14 mouse cellular contexts compared by ENCODE assay signal in genomic region chr3:92253860-92254259, GRCm38 (mm10). TPM values are rescaled to one million over a fixed set of nuclear protein-coding genes. Genes with fewer than 3 reads are reported as not detected.
A peak's percentile ranks its signal among the peaks of the same experiment; 100 is the strongest.
DNase-seq lines count a peak whose midpoint lies in the region; ATAC-seq and TF ChIP-seq lines count a peak whose summit lies in the region.
"Not testable (repeated sequence)": the region's sequence is repeated elsewhere in the genome, so short reads cannot be mapped to it uniquely, and the experiment has no call there.
"Had no signal": no experiment of that assay in that cellular context is flagged by ENCODE, and none has a peak within 500 bp of the region (broad histone marks: within the 10 kb centered on the region; RNA-seq: fewer than 3 reads in every experiment).

No protein-coding gene starts in this region.

- 0 out of 2 replicates have a peak, but pooled peaks have one; percentile 41 for ATAC-seq in embryonic facial prominence, embryonic 11.5 days (replicated peaks; ENCODE audit: insufficient number of reproducible peaks, low FRiP score, low TSS enrichment, low read depth)
- 0 out of 2 replicates have a peak, but pooled peaks have one; percentile 25 for ATAC-seq in forebrain, embryonic 13.5 days
- peak; percentile 44; the same call in 1 of the 2 replicates for ATAC-seq in heart, postnatal 0 days (ENCODE audit: insufficient read depth, low read depth)
- peak; percentile 33; the same call in 1 of the 2 replicates for ATAC-seq in intestine, embryonic 14.5 days (replicated peaks; ENCODE audit: low FRiP score, low TSS enrichment, low read depth)
- peak; percentile 62; the same call in 1 of the 2 replicates for ATAC-seq in limb, embryonic 15.5 days (ENCODE audit: insufficient number of reproducible peaks, low FRiP score, low TSS enrichment, low read depth)
- peak; percentile 52 for ATAC-seq in megakaryocyte progenitor cell, adult 5-6 weeks (replicated peaks; ENCODE audit: poor library complexity)
- ATAC-seq in neural tube, embryonic 11.5 days (ENCODE audit: insufficient read depth, low FRiP score, low TSS enrichment) = peak; percentile 24; the same call in 1 of the 2 replicates

- not testable (repeated sequence) for H3K4me3 ChIP-seq in embryonic facial prominence, embryonic 11.5 days (ENCODE audit: low read depth, low read length); forebrain, embryonic 13.5 days; heart, postnatal 0 days (ENCODE audit: low read depth, low read length); intestine, embryonic 14.5 days (ENCODE audit: low read depth, low read length); limb, embryonic 15.5 days; neural tube, embryonic 11.5 days (ENCODE audit: low read depth, low read length)

- H3K4me1 ChIP-seq in embryonic facial prominence, embryonic 11.5 days (ENCODE audit: control insufficient read depth, insufficient read depth, low read length); forebrain, embryonic 13.5 days; heart, postnatal 0 days (ENCODE audit: control insufficient read depth, insufficient read depth); intestine, embryonic 14.5 days (replicated peaks; ENCODE audit: control insufficient read depth, insufficient read depth, low read length); limb, embryonic 15.5 days; neural tube, embryonic 11.5 days (ENCODE audit: control insufficient read depth, insufficient read depth, low read length): not testable (repeated sequence)

- H3K9me3 ChIP-seq in embryonic facial prominence, embryonic 11.5 days (replicated peaks; ENCODE audit: control insufficient read depth, low read length); forebrain, embryonic 13.5 days (replicated peaks); heart, postnatal 0 days (replicated peaks; ENCODE audit: control insufficient read depth, low read length); intestine, embryonic 14.5 days (ENCODE audit: control insufficient read depth, low read length); limb, embryonic 15.5 days; neural tube, embryonic 11.5 days (ENCODE audit: control insufficient read depth, low read length): not testable (repeated sequence)

- not testable (repeated sequence) for H3K36me3 ChIP-seq in embryonic facial prominence, embryonic 11.5 days (replicated peaks; ENCODE audit: control insufficient read depth, insufficient read depth, low read depth, low read length); forebrain, embryonic 13.5 days (ENCODE audit: poor library complexity, severe bottlenecking); heart, postnatal 0 days (replicated peaks; ENCODE audit: control insufficient read depth, insufficient read depth, low read length); intestine, embryonic 14.5 days (ENCODE audit: control insufficient read depth, insufficient read depth, low read length); limb, embryonic 15.5 days; neural tube, embryonic 11.5 days (ENCODE audit: control insufficient read depth, insufficient read depth, low read length)

- H3K4me2 ChIP-seq in embryonic facial prominence, embryonic 11.5 days (ENCODE audit: low read depth, low read length); forebrain, embryonic 13.5 days; heart, postnatal 0 days (ENCODE audit: low read depth, low read length); intestine, embryonic 14.5 days (ENCODE audit: low read length); limb, embryonic 15.5 days; neural tube, embryonic 11.5 days (ENCODE audit: low read depth): not testable (repeated sequence)

- not testable (repeated sequence) for H3K27ac ChIP-seq in embryonic facial prominence, embryonic 11.5 days (replicated peaks; ENCODE audit: low read depth, low read length); forebrain, embryonic 13.5 days; heart, postnatal 0 days (ENCODE audit: low read depth); intestine, embryonic 14.5 days (ENCODE audit: low read depth); limb, embryonic 15.5 days; neural tube, embryonic 11.5 days (ENCODE audit: low read depth, low read length)

- no CpG with 5 or more reads among the region's 8 CpGs for WGBS in embryonic facial prominence, embryonic 11.5 days
- WGBS in forebrain, embryonic 13.5 days = no CpG with 5 or more reads among the region's 8 CpGs
- no CpG with 5 or more reads among the region's 8 CpGs for WGBS in heart, postnatal 0 days
- WGBS in intestine, embryonic 14.5 days = no CpG with 5 or more reads among the region's 8 CpGs
- no CpG with 5 or more reads among the region's 8 CpGs for WGBS in limb, embryonic 15.5 days
- no CpG with 5 or more reads among the region's 8 CpGs for WGBS in neural tube, embryonic 11.5 days

- not testable (repeated sequence) for H3K9ac ChIP-seq in embryonic facial prominence, embryonic 11.5 days (replicated peaks; ENCODE audit: low read length); forebrain, embryonic 13.5 days; heart, postnatal 0 days (replicated peaks; ENCODE audit: low read depth, low read length); intestine, embryonic 14.5 days (ENCODE audit: low read length); limb, embryonic 15.5 days; neural tube, embryonic 11.5 days (ENCODE audit: low read length)

- TF ChIP-seq CTCF in heart, postnatal 0 days (IDR thresholded peaks at IDR 0.05; ENCODE audit: low read depth) = not testable (repeated sequence)

- H3K27me3 ChIP-seq in embryonic facial prominence, embryonic 11.5 days (ENCODE audit: control insufficient read depth, insufficient read depth, low read length); forebrain, embryonic 13.5 days; heart, postnatal 0 days (ENCODE audit: control insufficient read depth, insufficient read depth, low read length); intestine, embryonic 14.5 days (replicated peaks; ENCODE audit: control insufficient read depth, insufficient read depth, low read length); limb, embryonic 15.5 days; neural tube, embryonic 11.5 days (ENCODE audit: control insufficient read depth, insufficient read depth, low read length): not testable (repeated sequence)

- not testable (repeated sequence) for TF ChIP-seq EP300 in heart, postnatal 0 days (IDR thresholded peaks at IDR 0.05; ENCODE audit: low read depth)

- not testable (repeated sequence) for DNase-seq in embryonic facial prominence, embryonic 11.5 days (ENCODE audit: low spot score); heart, postnatal 0 days (ENCODE audit: low spot score); intestine, embryonic 14.5 days (ENCODE audit: low spot score); neural tube, embryonic 11.5 days (ENCODE audit: low spot score)

RNA-seq across cellular contexts. Expression of gene Sprr2a3, which starts 31.4 kb away (rescaled TPM):
- not detected in 2 replicates for polyA plus RNA-seq in embryonic facial prominence, embryonic 11.5 days (2014; fragmentation: Nextera tagmentation; extraction: Ambion mirVana)
- polyA plus RNA-seq in forebrain, embryonic 13.5 days (2015; fragmentation: Nextera tagmentation; extraction: Ambion mirVana) = not detected in 2 replicates
- total RNA-seq in heart, postnatal 0 days (2014; rRNA removed; ENCODE audit: low replicate concordance) = 2.1 and 7.9 TPM in 2 replicates
- 0.34 and 0.72 TPM in 2 replicates for polyA plus RNA-seq in heart, postnatal 0 days (2015; fragmentation: Nextera tagmentation; extraction: Ambion mirVana)
- polyA plus RNA-seq in intestine, embryonic 14.5 days (2014; fragmentation: Nextera tagmentation; extraction: Ambion mirVana) = 3.8 and 6.4 TPM in 2 replicates
- 0.26 and 1.0 TPM in 2 replicates for polyA plus RNA-seq in limb, embryonic 15.5 days (2015; fragmentation: Nextera tagmentation; extraction: Ambion mirVana)
- not detected in 2 replicates for total RNA-seq in megakaryocyte progenitor cell, adult 5-6 weeks (2015)
- total RNA-seq in megakaryocyte progenitor cell, adult 5-6 weeks (2017) = not detected in 2 replicates
- not detected in 2 replicates for polyA plus RNA-seq in neural tube, embryonic 11.5 days (2014; fragmentation: Nextera tagmentation; extraction: Ambion mirVana)
- total RNA-seq: adrenal gland, postnatal 36 days; gastrocnemius, adult 18-20 months; heart, postnatal 14 days; layer of hippocampus, postnatal 14 days; left cerebral cortex, postnatal 14 days had no signal
- polyA plus RNA-seq: forebrain, embryonic 10.5 days; liver, embryonic 13.5 days had no signal

RNA-seq across cellular contexts. Expression of gene Sprr2a2, which starts 38.1 kb away (rescaled TPM):
- polyA plus RNA-seq in embryonic facial prominence, embryonic 11.5 days (2014; fragmentation: Nextera tagmentation; extraction: Ambion mirVana) = not detected in 2 replicates
- polyA plus RNA-seq in forebrain, embryonic 13.5 days (2015; fragmentation: Nextera tagmentation; extraction: Ambion mirVana) = not detected in 2 replicates
- total RNA-seq in heart, postnatal 0 days (2014; rRNA removed; ENCODE audit: low replicate concordance) = 10.1 and 38.9 TPM in 2 replicates
- 8.6 and 12.1 TPM in 2 replicates for polyA plus RNA-seq in heart, postnatal 0 days (2015; fragmentation: Nextera tagmentation; extraction: Ambion mirVana)
- 30.5 and 45.1 TPM in 2 replicates for polyA plus RNA-seq in intestine, embryonic 14.5 days (2014; fragmentation: Nextera tagmentation; extraction: Ambion mirVana)
- 10.6 and 16.9 TPM in 2 replicates for polyA plus RNA-seq in limb, embryonic 15.5 days (2015; fragmentation: Nextera tagmentation; extraction: Ambion mirVana)
- not detected in 2 replicates for total RNA-seq in megakaryocyte progenitor cell, adult 5-6 weeks (2015)
- total RNA-seq in megakaryocyte progenitor cell, adult 5-6 weeks (2017) = not detected in 2 replicates
- 0.89 and 2.5 TPM in 2 replicates for polyA plus RNA-seq in neural tube, embryonic 11.5 days (2014; fragmentation: Nextera tagmentation; extraction: Ambion mirVana)
- total RNA-seq: adrenal gland, postnatal 36 days; gastrocnemius, adult 18-20 months; layer of hippocampus, postnatal 14 days; left cerebral cortex, postnatal 14 days had no signal
- polyA plus RNA-seq: forebrain, embryonic 10.5 days had no signal

RNA-seq across cellular contexts. Expression of gene Sprr2a1, which starts 38.3 kb away (rescaled TPM):
- polyA plus RNA-seq in embryonic facial prominence, embryonic 11.5 days (2014; fragmentation: Nextera tagmentation; extraction: Ambion mirVana) = not detected in 2 replicates
- not detected in 2 replicates for polyA plus RNA-seq in forebrain, embryonic 13.5 days (2015; fragmentation: Nextera tagmentation; extraction: Ambion mirVana)
- total RNA-seq in heart, postnatal 0 days (2014; rRNA removed; ENCODE audit: low replicate concordance) = 0.15 TPM in 1 of 2 replicates, not detected in the other
- 0.25 TPM in 1 of 2 replicates, not detected in the other for polyA plus RNA-seq in heart, postnatal 0 days (2015; fragmentation: Nextera tagmentation; extraction: Ambion mirVana)
- polyA plus RNA-seq in intestine, embryonic 14.5 days (2014; fragmentation: Nextera tagmentation; extraction: Ambion mirVana) = 0.66 and 0.74 TPM in 2 replicates
- 0.21 and 0.27 TPM in 2 replicates for polyA plus RNA-seq in limb, embryonic 15.5 days (2015; fragmentation: Nextera tagmentation; extraction: Ambion mirVana)
- not detected in 2 replicates for total RNA-seq in megakaryocyte progenitor cell, adult 5-6 weeks (2015)
- not detected in 2 replicates for total RNA-seq in megakaryocyte progenitor cell, adult 5-6 weeks (2017)
- not detected in 2 replicates for polyA plus RNA-seq in neural tube, embryonic 11.5 days (2014; fragmentation: Nextera tagmentation; extraction: Ambion mirVana)
- total RNA-seq: adrenal gland, postnatal 36 days; gastrocnemius, adult 18-20 months; heart, postnatal 14 days; layer of hippocampus, postnatal 14 days; left cerebral cortex, postnatal 14 days had no signal
- polyA plus RNA-seq: forebrain, embryonic 10.5 days; liver, embryonic 13.5 days had no signal
